Comparison of ENCODE assay signal across 25 mouse cellular contexts in the genomic region with DNA sequence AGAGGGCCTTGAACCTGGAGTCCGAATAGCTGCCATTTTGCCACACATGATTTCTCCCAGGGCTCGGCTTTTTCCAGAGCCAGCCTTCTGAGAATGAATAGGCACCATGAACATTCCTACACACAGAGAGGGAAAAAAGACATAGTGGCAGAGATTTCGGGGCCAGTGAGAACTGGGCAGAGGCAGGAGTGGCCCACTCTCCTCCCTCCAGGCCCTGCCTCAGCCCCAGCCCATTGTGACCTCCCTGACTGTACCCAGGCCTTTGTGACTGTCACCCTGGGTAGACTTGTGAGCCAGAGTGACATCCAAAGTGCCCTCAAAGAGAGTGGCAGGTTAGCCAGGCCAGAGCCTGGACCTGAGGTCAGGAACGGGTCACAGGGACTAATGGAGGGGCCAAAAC. TPM values are rescaled to one million over a fixed set of nuclear protein-coding genes. Genes with fewer than 3 reads are reported as not detected.
A peak's percentile ranks its signal among the peaks of the same experiment; 100 is the strongest.
DNase-seq lines count a peak whose midpoint lies in the region; ATAC-seq lines count a peak whose summit lies in the region.
"Had no signal": no experiment of that assay in that cellular context is flagged by ENCODE, and none has a peak within 500 bp of the region (broad histone marks: within the 10 kb centered on the region; RNA-seq: fewer than 3 reads in every experiment).

A gene (plus strand): TSS at position 301 of the 400 bp plus-strand sequence.

- no peak for DNase-seq in heart, postnatal 36 days
- no peak for DNase-seq in midbrain, embryonic 10.5 days (ENCODE audit: low spot score)
- DNase-seq in embryonic facial prominence, embryonic 10.5 days (ENCODE audit: low spot score): no peak
- DNase-seq in layer of hippocampus, postnatal 25 days (ENCODE audit: extremely low spot score in 1 of 2, low spot score in 1 of 2): no peak
- DNase-seq: adrenal gland, adult 8-10 months; adrenal gland, postnatal 36 days; cerebellum, adult 8-10 months; embryo, embryonic 11 days; forebrain, postnatal 0 days; gastrocnemius, adult 2 months; gastrocnemius, postnatal 25 days; heart, postnatal 4 days had no signal

- no peak within 1 kb of the TSS for H3K4me3 ChIP-seq in heart, embryonic 13.5 days
- H3K4me3 ChIP-seq in midbrain, embryonic 10.5 days: no peak within 1 kb of the TSS
- H3K4me3 ChIP-seq in midbrain, embryonic 13.5 days (replicated peaks): no peak within 1 kb of the TSS
- H3K4me3 ChIP-seq in embryonic facial prominence, embryonic 10.5 days: no peak within 1 kb of the TSS
- H3K4me3 ChIP-seq in limb, embryonic 13.5 days: no peak within 1 kb of the TSS
- H3K4me3 ChIP-seq: embryonic facial prominence, embryonic 12.5 days; forebrain, embryonic 12.5 days; gastrocnemius, adult 2 months; heart, embryonic 10.5 days had no signal

- H3K36me3 ChIP-seq in heart, embryonic 13.5 days: peaks cover 20% of the 10 kb centered on the region
- H3K36me3 ChIP-seq in midbrain, embryonic 10.5 days: peaks cover 16% of the 10 kb centered on the region
- peaks cover 10% of the 10 kb centered on the region for H3K36me3 ChIP-seq in midbrain, embryonic 13.5 days
- peaks cover 18% of the 10 kb centered on the region for H3K36me3 ChIP-seq in embryonic facial prominence, embryonic 10.5 days (replicated peaks)
- peaks cover 15% of the 10 kb centered on the region for H3K36me3 ChIP-seq in limb, embryonic 13.5 days
- H3K36me3 ChIP-seq: G1E had no signal

- WGBS in heart, embryonic 13.5 days: 80% methylated on average over 4 of the region's 4 CpGs
- WGBS in midbrain, embryonic 10.5 days: 90% methylated on average over 4 of the region's 4 CpGs
- WGBS in midbrain, embryonic 13.5 days: 83% methylated on average over 4 of the region's 4 CpGs
- 91% methylated on average over 4 of the region's 4 CpGs for WGBS in embryonic facial prominence, embryonic 10.5 days
- WGBS in limb, embryonic 13.5 days: 87% methylated on average over 4 of the region's 4 CpGs

- peak within 1 kb of the TSS; percentile 15; the same call in 1 of the 2 replicates for H3K9ac ChIP-seq in heart, embryonic 13.5 days
- H3K9ac ChIP-seq in midbrain, embryonic 13.5 days (replicated peaks): no peak within 1 kb of the TSS; the same call in 1 of the 2 replicates
- peak within 1 kb of the TSS; percentile 13; the same call in 1 of the 2 replicates for H3K9ac ChIP-seq in limb, embryonic 13.5 days
- H3K9ac ChIP-seq: embryonic facial prominence, embryonic 12.5 days; forebrain, embryonic 12.5 days; forebrain, postnatal 0 days had no signal

- ATAC-seq in heart, embryonic 13.5 days (ENCODE audit: extremely low read depth, insufficient number of reproducible peaks, low FRiP score, low TSS enrichment): no peak
- no peak for ATAC-seq in midbrain, embryonic 13.5 days
- no peak for ATAC-seq in limb, embryonic 13.5 days (ENCODE audit: low FRiP score, low read depth)
- ATAC-seq: forebrain, postnatal 0 days; hindbrain, embryonic 16.5 days; inflammation-experienced regulatory T-cells, adult 6 months; intestine, postnatal 0 days had no signal

- H3K27ac ChIP-seq in heart, embryonic 13.5 days (replicated peaks): no peak within 1 kb of the TSS
- peak within 1 kb of the TSS; percentile 42 for H3K27ac ChIP-seq in midbrain, embryonic 10.5 days (replicated peaks)
- H3K27ac ChIP-seq in midbrain, embryonic 13.5 days: no peak within 1 kb of the TSS
- peak within 1 kb of the TSS; percentile 21; the same call in 1 of the 2 replicates for H3K27ac ChIP-seq in embryonic facial prominence, embryonic 10.5 days (replicated peaks)
- no peak within 1 kb of the TSS; the same call in 1 of the 2 replicates for H3K27ac ChIP-seq in limb, embryonic 13.5 days
- H3K27ac ChIP-seq: embryonic facial prominence, embryonic 12.5 days; gastrocnemius, adult 2 months had no signal

- 0 out of 2 replicates have a peak, but pooled peaks cover 3% of the 10 kb centered on the region for H3K27me3 ChIP-seq in heart, embryonic 13.5 days (replicated peaks)
- H3K27me3 ChIP-seq in midbrain, embryonic 10.5 days (ENCODE audit: low read depth, poor library complexity, severe bottlenecking): no peaks in the 10 kb centered on the region
- H3K27me3 ChIP-seq in midbrain, embryonic 13.5 days: no peaks in the 10 kb centered on the region
- H3K27me3 ChIP-seq in embryonic facial prominence, embryonic 10.5 days (replicated peaks; ENCODE audit: low read depth, poor library complexity, severe bottlenecking): no peaks in the 10 kb centered on the region
- no peaks in the 10 kb centered on the region for H3K27me3 ChIP-seq in limb, embryonic 13.5 days
- H3K27me3 ChIP-seq: embryonic facial prominence, embryonic 12.5 days; forebrain, embryonic 12.5 days had no signal

- intact Hi-C loops in heart, postnatal 36 days (cut with DNase I): no loop called here

- H3K4me1 ChIP-seq in heart, embryonic 13.5 days: peaks cover 37% of the 10 kb centered on the region
- H3K4me1 ChIP-seq in midbrain, embryonic 10.5 days: peaks cover 58% of the 10 kb centered on the region
- peaks cover 57% of the 10 kb centered on the region for H3K4me1 ChIP-seq in midbrain, embryonic 13.5 days (replicated peaks)
- H3K4me1 ChIP-seq in embryonic facial prominence, embryonic 10.5 days: peaks cover 53% of the 10 kb centered on the region
- H3K4me1 ChIP-seq in limb, embryonic 13.5 days: peaks cover 40% of the 10 kb centered on the region

- H3K9me3 ChIP-seq in heart, embryonic 13.5 days: no peaks in the 10 kb centered on the region
- no peaks in the 10 kb centered on the region for H3K9me3 ChIP-seq in midbrain, embryonic 10.5 days (replicated peaks)
- H3K9me3 ChIP-seq in midbrain, embryonic 13.5 days: no peaks in the 10 kb centered on the region
- H3K9me3 ChIP-seq in embryonic facial prominence, embryonic 10.5 days: no peaks in the 10 kb centered on the region
- H3K9me3 ChIP-seq in limb, embryonic 13.5 days: no peaks in the 10 kb centered on the region
- H3K9me3 ChIP-seq: embryonic facial prominence, embryonic 12.5 days; forebrain, embryonic 12.5 days; G1E; heart, embryonic 10.5 days had no signal

- no peak within 1 kb of the TSS for H3K4me2 ChIP-seq in heart, embryonic 13.5 days
- H3K4me2 ChIP-seq in midbrain, embryonic 13.5 days (replicated peaks): no peak within 1 kb of the TSS
- no peak within 1 kb of the TSS for H3K4me2 ChIP-seq in limb, embryonic 13.5 days (replicated peaks)
- H3K4me2 ChIP-seq: embryonic facial prominence, embryonic 12.5 days had no signal

RNA-seq across cellular contexts. Expression of the gene that starts here (rescaled TPM):
- not detected in 2 replicates for polyA plus RNA-seq in heart, embryonic 13.5 days (2015; fragmentation: Nextera tagmentation; extraction: Ambion mirVana)
- not detected for total RNA-seq in heart, postnatal 36 days (2021)
- polyA plus RNA-seq in midbrain, embryonic 10.5 days (2016; fragmentation: Nextera tagmentation; extraction: Ambion mirVana): not detected in 2 replicates
- 0.09 TPM in 1 of 2 replicates, not detected in the other for polyA plus RNA-seq in midbrain, embryonic 13.5 days (2015; fragmentation: Nextera tagmentation; extraction: Ambion mirVana)
- polyA plus RNA-seq in embryonic facial prominence, embryonic 10.5 days (2016; fragmentation: Nextera tagmentation; extraction: Ambion mirVana): not detected in 2 replicates
- polyA plus RNA-seq in limb, embryonic 13.5 days (2015; fragmentation: Nextera tagmentation; extraction: Ambion mirVana): not detected in 2 replicates
- not detected for total RNA-seq in layer of hippocampus, postnatal 25 days (2021)
- total RNA-seq: adrenal gland, adult 8-10 months; adrenal gland, postnatal 36 days; common myeloid progenitor, adult 5-6 weeks; forebrain, postnatal 0 days; G1E; gastrocnemius, adult 2 months; gastrocnemius, postnatal 25 days; granulocyte monocyte progenitor cell, adult 5-6 weeks; heart, postnatal 4 days had no signal
- polyA plus RNA-seq: embryonic facial prominence, embryonic 12.5 days; forebrain, embryonic 12.5 days; G1E; heart, embryonic 10.5 days; heart, postnatal 0 days; hindbrain, embryonic 16.5 days; inflammation-experienced regulatory T-cells, adult 6 months; intestine, postnatal 0 days had no signal

Comparison
In these comparisons a context has a peak if more than half of its experiments do, and no peak if none do; other contexts are left out.
1. H3K27ac ChIP-seq: peak in midbrain, embryonic 10.5 days (single experiment) and embryonic facial prominence, embryonic 10.5 days (single experiment); none in heart, embryonic 13.5 days (single experiment), midbrain, embryonic 13.5 days (single experiment) and limb, embryonic 13.5 days (single experiment).